Mouse (Mus musculus): ENCODE data around the gene Susd5.

- TF ChIP-seq CTCF (IDR thresholded peaks at IDR 0.05), result no peak
- no peak for TF ChIP-seq EP300 (IDR thresholded peaks at IDR 0.05)
Measured at GRCm38 (mm10) chr9:114014034-114014433, 42.9 kb upstream of the Susd5 start.

Data from lung, postnatal 0 days (tissue).